Comparison of ENCODE assay signal across 9 mouse cellular contexts in the genomic region with DNA sequence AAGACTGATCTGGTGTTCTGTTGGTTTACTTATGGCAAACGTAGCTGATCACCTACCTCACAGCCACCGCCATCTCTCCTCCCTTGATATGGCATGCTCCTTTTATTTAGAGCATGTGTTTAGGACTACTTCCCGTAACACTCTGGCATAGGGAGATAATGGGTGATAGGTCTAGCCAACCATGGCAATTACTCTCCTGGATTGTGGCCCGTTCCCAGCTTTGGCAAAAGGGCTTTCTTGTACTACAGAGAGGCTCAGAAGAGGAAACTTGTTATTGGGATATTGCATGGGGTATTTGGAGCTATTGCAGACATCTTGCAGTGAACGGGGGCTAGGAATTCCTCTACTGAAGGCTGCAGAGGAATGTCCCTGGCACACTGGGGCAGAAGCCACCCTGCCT.
"Had no signal": no experiment of that assay in that cellular context is flagged by ENCODE, and none has a peak within 500 bp of the region (broad histone marks: within the 10 kb centered on the region; RNA-seq: fewer than 3 reads in every experiment).

No protein-coding gene starts in this region.

- DNase-seq: kidney, postnatal 14 days; kidney, postnatal 4 days; left cerebral cortex, postnatal 4 days; liver, postnatal 0 days; lung, embryonic 14.5 days; retina, postnatal 1 day; right cerebral cortex, postnatal 25 days; spleen, adult 18-20 months; thymus, postnatal 25 days had no signal
